24 mouse cellular contexts compared by ENCODE assay signal in the genomic region with DNA sequence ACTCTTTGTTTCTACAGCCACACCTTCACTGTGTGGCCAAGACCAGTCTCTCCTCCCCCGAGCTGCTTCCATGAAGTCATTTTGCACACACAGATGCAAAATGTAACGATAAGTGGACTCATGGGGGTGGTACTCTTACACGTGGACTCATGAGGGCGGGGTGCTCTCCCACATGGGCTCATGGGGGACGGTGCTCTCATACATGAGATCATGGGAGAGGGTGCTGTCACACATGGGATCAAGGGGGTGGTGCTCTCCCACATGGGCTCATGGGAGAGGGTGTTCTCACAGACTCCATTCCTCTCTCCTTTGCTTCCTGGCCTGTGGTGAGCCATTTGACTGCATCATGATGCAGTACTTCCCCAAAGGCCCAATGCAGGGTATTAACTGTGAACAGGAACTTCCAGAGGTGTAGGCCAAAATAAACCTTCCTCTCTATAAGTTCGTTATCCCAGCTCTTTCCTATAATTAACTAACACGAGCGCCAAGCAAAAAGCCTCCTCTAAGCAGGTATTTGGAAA.
"Had no signal": no experiment of that assay in that cellular context is flagged by ENCODE, and none has a peak within 500 bp of the region (broad histone marks: within the 10 kb centered on the region; RNA-seq: fewer than 3 reads in every experiment).

No protein-coding gene starts in this region.

- H3K36me3 ChIP-seq: heart, embryonic 12.5 days; hindbrain, embryonic 13.5 days; hindbrain, embryonic 15.5 days; kidney, embryonic 15.5 days; limb, embryonic 10.5 days; limb, embryonic 12.5 days had no signal

- H3K27ac ChIP-seq: gastrocnemius, adult 2 months; hindbrain, embryonic 13.5 days; hindbrain, embryonic 15.5 days; hindbrain, postnatal 0 days; kidney, embryonic 15.5 days; kidney, postnatal 0 days; limb, embryonic 10.5 days; limb, embryonic 12.5 days; liver, embryonic 14.5 days had no signal

- H3K4me1 ChIP-seq: heart, embryonic 12.5 days; hindbrain, embryonic 13.5 days; hindbrain, embryonic 15.5 days; kidney, embryonic 15.5 days; limb, embryonic 10.5 days; limb, embryonic 12.5 days had no signal

- H3K4me2 ChIP-seq: heart, embryonic 12.5 days; hindbrain, embryonic 13.5 days; hindbrain, embryonic 15.5 days; kidney, embryonic 15.5 days; limb, embryonic 12.5 days; liver, embryonic 11.5 days had no signal

- DNase-seq: gastrocnemius, adult 2 months; gastrocnemius, postnatal 10 days; gastrocnemius, postnatal 25 days; heart, adult 18-20 months; heart, postnatal 10 days; kidney, adult 11 months; kidney, adult 2 months; kidney, adult 9 months; kidney, postnatal 14 days; kidney, postnatal 36 days; layer of hippocampus, adult 9-11 months; layer of hippocampus, postnatal 36 days; liver had no signal

- H3K9me3 ChIP-seq: heart, embryonic 12.5 days; hindbrain, embryonic 13.5 days; hindbrain, embryonic 15.5 days; kidney, embryonic 15.5 days; limb, embryonic 10.5 days; limb, embryonic 12.5 days had no signal

- H3K9ac ChIP-seq: heart, embryonic 12.5 days; hindbrain, embryonic 13.5 days; hindbrain, embryonic 15.5 days; kidney, embryonic 15.5 days; limb, embryonic 12.5 days; liver, embryonic 14.5 days had no signal

- H3K27me3 ChIP-seq: hindbrain, embryonic 13.5 days; hindbrain, embryonic 15.5 days; limb, embryonic 12.5 days had no signal

- ATAC-seq: hindbrain, postnatal 0 days; intestine, embryonic 16.5 days had no signal

- H3K4me3 ChIP-seq: gastrocnemius, adult 2 months; heart, embryonic 12.5 days; hindbrain, embryonic 13.5 days; hindbrain, embryonic 15.5 days; kidney, embryonic 15.5 days; limb, embryonic 10.5 days; limb, embryonic 12.5 days had no signal
